Mouse (Mus musculus) kidney, postnatal 0 days (tissue): ENCODE results near the gene Ap1b1. TPM values are rescaled to one million over a fixed set of nuclear protein-coding genes. Genes with fewer than 3 reads are reported as not detected.
A peak's percentile ranks its signal among the peaks of the same experiment; 100 is the strongest.

Experiments used
- ATAC-seq: fragments of 200-750 bp; cut with Nextera tagmentation; replicated peaks from 2 replicates; pipeline ENCODE4 v1.8.0; 2017; ENCODE audit warnings: low read depth, moderate number of reproducible peaks, moderate TSS enrichment, moderate library complexity; ENCODE audit not compliant: low FRiP score
- DNase-seq: peaks from one replicate; pipeline ENCODE4 v3.0.0-alpha.2; 2016; ENCODE audit warnings: low spot score
- H3K27ac ChIP-seq: fragments of 300-500 bp; sonication (generic); 2 replicates; pipeline ENCODE4 v1.5.1; 2014; ENCODE audit warnings: mild to moderate bottlenecking
- H3K27me3 ChIP-seq: fragments of 300-500 bp; sonication (generic); 2 replicates; pipeline ENCODE4 v1.6.1; 2014; ENCODE audit warnings: low read length, mixed read lengths; ENCODE audit not compliant: insufficient read depth
- H3K36me3 ChIP-seq: fragments of 300-500 bp; sonication (generic); 2 replicates; pipeline ENCODE4 v1.6.1; 2014; ENCODE audit warnings: low read length, mixed read lengths; ENCODE audit not compliant: insufficient read depth
- H3K4me1 ChIP-seq: fragments of 300-500 bp; sonication (generic); replicated peaks from 2 replicates; pipeline ENCODE4 v1.6.1; 2014; ENCODE audit warnings: antibody characterized with exemption, low read length, mixed read lengths; ENCODE audit not compliant: insufficient read depth
- H3K4me2 ChIP-seq: fragments of 300-500 bp; sonication (generic); 2 replicates; pipeline ENCODE4 v1.6.1; 2014; ENCODE audit warnings: mild to moderate bottlenecking, low read length, moderate library complexity, mixed read lengths
- H3K4me3 ChIP-seq: fragments of 300-500 bp; sonication (generic); replicated peaks from 2 replicates; pipeline ENCODE4 v1.5.1; 2014; ENCODE audit warnings: low read depth, low read length
- H3K9ac ChIP-seq: fragments of 300-500 bp; sonication (generic); 2 replicates; pipeline ENCODE4 v1.6.1; 2014; ENCODE audit warnings: low read depth, low read length
- H3K9me3 ChIP-seq: fragments of 300-500 bp; sonication (generic); replicated peaks from 2 replicates; pipeline ENCODE4 v1.6.1; 2016; ENCODE audit warnings: low read length, inconsistent platforms, mixed read lengths
- CTCF ChIP-seq: IDR thresholded peaks from 2 replicates; pipeline ENCODE4 v1.5.1; 2016; ENCODE audit warnings: antibody characterized with exemption, low read depth, mild to moderate bottlenecking, moderate library complexity
- WGBS: fragments of 180-500 bp; shearing (Covaris S2); extraction: QIAGEN DNeasy Blood & Tissue Kit; methylation state at CpG from one replicate; pipeline ENCODE4 v1.1.7; 2014; 5-methylcytosine and 5-hydroxymethylcytosine counted together
- polyA plus RNA-seq: library from polyadenylated mRNA; unstranded; fragments of >200 nt; fragmentation: Nextera tagmentation; extraction: Ambion mirVana; gene quantifications from 2 replicates; pipeline ENCODE4 v1.2.1, GENCODE M21; 2015

Ap1b1 gene
- polyA plus RNA-seq, 1 experiment from 2014 or later, result 54.5 TPM

DNA sequence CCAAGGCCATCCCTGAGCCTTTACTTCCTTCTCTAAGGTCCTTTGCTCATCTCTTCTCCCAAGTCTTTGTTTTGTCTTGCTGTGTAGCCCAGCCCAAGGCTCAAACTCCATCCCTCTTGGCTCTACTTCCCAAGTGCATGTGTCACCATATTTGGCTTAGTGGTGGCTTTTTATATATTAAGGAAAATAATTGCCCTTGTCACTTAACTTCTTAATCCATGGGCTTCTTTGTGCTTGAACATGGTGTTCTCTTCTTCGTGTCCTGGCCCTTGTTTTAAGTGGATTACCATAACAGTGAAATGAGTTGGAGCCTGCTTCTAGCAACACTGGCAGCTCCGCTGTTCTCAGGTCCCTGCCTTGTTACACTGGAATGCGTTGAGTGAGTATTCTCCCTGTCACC lies 9.1 kb downstream of the Ap1b1 start:
- H3K4me3 ChIP-seq, result no peak overlapping the region
- no peak overlapping the region for H3K4me2 ChIP-seq
- no peaks in the 10 kb centered on the region for H3K27me3 ChIP-seq
- no peak overlapping the region for H3K9ac ChIP-seq
- no peak overlapping the region for H3K27ac ChIP-seq
- no peak for DNase-seq
- 0 out of 2 replicates have a peak, but pooled peaks cover 3% of the 10 kb centered on the region for H3K4me1 ChIP-seq
- TF ChIP-seq CTCF, result no peak
- WGBS, result 92% methylated on average over 3 of the region's 3 CpGs
- H3K9me3 ChIP-seq, result no peaks in the 10 kb centered on the region
- ATAC-seq, result no peak
- no peaks in the 10 kb centered on the region for H3K36me3 ChIP-seq

GRCm38 (mm10) chr11:4996621-4997199 lies 10.1 kb downstream of the Ap1b1 start:
- DNase-seq (no peak), ATAC-seq (no peak)
- H3K27ac ChIP-seq, result 0 out of 2 replicates have a peak overlapping the region, but pooled peaks have one; percentile 31
- no peak overlapping the region for H3K9ac ChIP-seq
- whole genome bisulfite sequencing, result 81% methylated on average over 5 of the region's 5 CpGs
- H3K4me1 ChIP-seq, result 0 out of 2 replicates have a peak, but pooled peaks cover 3% of the 10 kb centered on the region
- no peak for TF ChIP-seq CTCF
- no peak overlapping the region for H3K4me3 ChIP-seq
- H3K4me2 ChIP-seq, result no peak overlapping the region
- no peaks in the 10 kb centered on the region for H3K27me3 ChIP-seq
- H3K9me3 ChIP-seq, result no peaks in the 10 kb centered on the region
- no peaks in the 10 kb centered on the region for H3K36me3 ChIP-seq

DNA sequence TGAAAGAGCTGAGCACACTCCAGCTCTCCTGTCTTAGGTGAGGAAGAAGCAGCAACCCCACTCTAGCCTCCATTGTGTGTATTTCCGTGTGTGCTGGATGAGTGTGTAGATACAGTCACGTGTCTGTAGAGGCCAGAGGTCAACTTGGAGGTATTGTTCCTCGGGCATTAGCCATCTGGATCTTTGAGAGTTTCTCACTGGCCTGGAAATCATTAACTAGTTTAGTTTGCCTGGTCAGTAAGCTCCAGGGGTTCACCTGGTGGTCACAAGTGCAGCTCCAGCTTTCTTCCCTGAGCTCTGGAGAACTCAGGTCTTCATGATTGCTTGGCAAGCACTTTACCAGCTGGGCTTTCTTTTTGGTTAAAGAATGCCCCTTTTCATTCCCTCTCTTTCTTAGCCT lies 11.7 kb downstream of the Ap1b1 start:
- WGBS, result 40% methylated on average over 3 of the region's 3 CpGs
- no peaks in the 10 kb centered on the region for H3K9me3 ChIP-seq
- no peak overlapping the region for H3K9ac ChIP-seq
- H3K4me3 ChIP-seq, result no peak overlapping the region
- peaks cover under 1% of the 10 kb centered on the region; the same call in 1 of the 2 replicates for H3K36me3 ChIP-seq
- no peak overlapping the region for H3K4me2 ChIP-seq
- DNase-seq, result peak; percentile 67
- peak; percentile 88 for ATAC-seq
- H3K27me3 ChIP-seq, result no peaks in the 10 kb centered on the region
- TF ChIP-seq CTCF, result no peak; the same call in 1 of the 2 replicates
- 0 out of 2 replicates have a peak, but pooled peaks cover 3% of the 10 kb centered on the region for H3K4me1 ChIP-seq
- H3K27ac ChIP-seq, result peak overlapping the region; percentile 70

GRCm38 (mm10) chr11:4998762-4999161 lies 12.1 kb downstream of the Ap1b1 start:
- WGBS, result 54% methylated on average over 1 of the region's 1 CpGs
- Histone ChIP-seq H3K4me1 (0 out of 2 replicates have a peak, but pooled peaks cover 3% of the 10 kb centered on the region), H3K9me3 (no peaks in the 10 kb centered on the region), H3K4me2 (no peak overlapping the region), H3K27me3 (no peaks in the 10 kb centered on the region), H3K4me3 (no peak overlapping the region), H3K9ac (no peak overlapping the region), H3K36me3 (peaks cover 5% of the 10 kb centered on the region; the same call in 1 of the 2 replicates), H3K27ac (peak overlapping the region; percentile 70)
- TF ChIP-seq CTCF, result 0 out of 2 replicates have a peak, but pooled peaks have one; percentile 1
- DNase-seq, result no peak
- 0 out of 2 replicates have a peak, but pooled peaks have one; percentile 3 for ATAC-seq

DNA sequence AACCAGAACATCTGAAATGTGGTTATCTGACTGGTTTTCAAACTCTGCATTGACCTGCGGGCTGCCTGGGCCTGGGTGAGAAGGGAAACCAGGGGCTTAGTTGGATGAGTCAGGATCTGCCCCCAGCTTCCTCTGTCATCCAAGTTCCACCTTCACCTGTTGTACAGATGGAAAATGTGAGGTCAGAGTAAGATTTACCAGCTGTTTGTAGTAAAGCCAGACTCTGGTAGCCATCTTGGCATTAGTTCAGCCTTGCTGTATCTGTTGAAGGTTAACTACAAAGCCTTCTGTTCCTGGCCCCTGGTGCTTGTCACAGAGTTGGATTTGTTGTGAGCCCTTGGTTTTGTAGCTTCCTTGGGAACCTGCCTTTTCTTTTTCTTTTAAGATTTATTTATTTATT lies 13.6 kb downstream of the Ap1b1 start:
- WGBS, result 89% methylated on average over 1 of the region's 1 CpGs
- TF ChIP-seq CTCF, result no peak
- no peak for DNase-seq
- Histone ChIP-seq H3K9ac (no peak overlapping the region), H3K27ac (no peak overlapping the region), H3K4me1 (0 out of 2 replicates have a peak, but pooled peaks cover 3% of the 10 kb centered on the region), H3K4me3 (no peak overlapping the region), H3K36me3 (peaks cover 5% of the 10 kb centered on the region; the same call in 1 of the 2 replicates), H3K27me3 (no peaks in the 10 kb centered on the region), H3K9me3 (no peaks in the 10 kb centered on the region), H3K4me2 (no peak overlapping the region)
- ATAC-seq, result no peak

- DNase-seq (no peak), ATAC-seq (no peak)
- Histone ChIP-seq H3K9me3 (no peaks in the 10 kb centered on the region), H3K4me3 (no peak overlapping the region), H3K27me3 (no peaks in the 10 kb centered on the region), H3K27ac (no peak overlapping the region), H3K36me3 (peaks cover 5% of the 10 kb centered on the region; the same call in 1 of the 2 replicates), H3K9ac (no peak overlapping the region), H3K4me1 (0 out of 2 replicates have a peak, but pooled peaks cover 2% of the 10 kb centered on the region), H3K4me2 (no peak overlapping the region)
- 77% methylated on average over 4 of the region's 4 CpGs for WGBS
- TF ChIP-seq CTCF, result no peak
These were observed 16.2 kb downstream of the Ap1b1 start for GRCm38 (mm10) chr11:5002826-5003225.
